Mouse (Mus musculus): ENCODE results near the gene Foxd3. TPM values are rescaled to one million over a fixed set of nuclear protein-coding genes. Genes with fewer than 3 reads are reported as not detected.
"Not testable (repeated sequence)": the region's sequence is repeated elsewhere in the genome, so short reads cannot be mapped to it uniquely, and the experiment has no call there.

Foxd3 gene
- polyA plus RNA-seq, 1 experiment from 2014 or later = not detected

DNA sequence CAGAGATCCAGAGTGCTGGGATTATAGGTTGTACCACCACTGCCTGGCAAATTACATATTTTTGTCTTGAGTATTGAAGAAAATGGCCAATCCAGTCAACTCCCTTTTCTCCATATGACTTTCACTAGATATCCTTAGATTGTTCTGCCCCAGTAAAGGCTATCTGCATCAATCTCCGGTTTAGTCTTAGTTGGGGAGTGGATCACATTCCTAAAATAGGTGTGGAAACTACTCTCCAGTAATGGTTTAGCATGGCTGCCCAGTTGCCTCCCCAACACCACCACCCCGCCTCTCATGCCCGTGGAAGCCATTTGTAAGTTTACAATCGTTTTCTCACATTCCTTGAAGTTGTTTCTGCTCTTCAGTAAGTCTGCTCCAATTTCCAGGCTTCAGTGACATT lies 19.4 kb upstream of the Foxd3 start:
- TF ChIP-seq CTCF (IDR thresholded peaks at IDR 0.05; ENCODE audit: low read depth) (no peak), EP300 (IDR thresholded peaks at IDR 0.05; ENCODE audit: low read depth) (no peak)
- Histone ChIP-seq H3K9me3 (ENCODE audit: low read length) (no peaks in the 10 kb centered on the region), H3K4me1 (ENCODE audit: insufficient read depth) (no peaks in the 10 kb centered on the region), H3K36me3 (replicated peaks; ENCODE audit: insufficient read depth, low read length) (no peaks in the 10 kb centered on the region), H3K27me3 (ENCODE audit: insufficient read depth, low read length) (no peaks in the 10 kb centered on the region), H3K4me3 (ENCODE audit: low read depth, low read length) (no peak overlapping the region), H3K4me2 (ENCODE audit: low read depth, low read length) (no peak overlapping the region), H3K27ac (ENCODE audit: low read depth) (no peak overlapping the region), H3K9ac (replicated peaks) (no peak overlapping the region)
- 59% methylated on average over 4 of the region's 4 CpGs for WGBS (ENCODE audit: insufficient replicate concordance)
- no peak for ATAC-seq
- DNase-seq = no peak

DNA sequence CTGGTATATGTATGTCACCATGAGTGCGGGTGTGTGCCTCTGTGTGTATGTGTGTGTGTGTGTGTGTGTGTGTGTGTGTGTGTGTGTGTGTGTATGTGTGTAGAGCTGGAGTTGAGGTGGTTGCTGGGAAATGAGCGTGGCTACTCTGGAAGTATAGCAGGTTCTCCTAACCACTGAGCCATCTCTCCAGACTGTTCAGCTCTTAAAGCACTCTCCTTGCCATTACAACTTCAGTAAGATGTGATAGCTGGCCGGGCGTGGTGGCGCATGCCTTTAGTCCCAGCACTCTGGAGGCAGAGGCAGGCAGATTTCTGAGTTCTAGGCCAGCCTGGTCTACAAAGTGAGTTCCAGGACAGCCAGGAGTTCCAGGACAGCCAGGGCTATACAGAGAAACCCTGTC lies 15.5 kb upstream of the Foxd3 start:
- not testable (repeated sequence) for H3K4me2 ChIP-seq (ENCODE audit: low read depth, low read length); H3K9ac ChIP-seq (replicated peaks); H3K27ac ChIP-seq (ENCODE audit: low read depth); H3K9me3 ChIP-seq (ENCODE audit: low read length); H3K4me1 ChIP-seq (ENCODE audit: insufficient read depth); H3K27me3 ChIP-seq (ENCODE audit: insufficient read depth, low read length); H3K4me3 ChIP-seq (ENCODE audit: low read depth, low read length); H3K36me3 ChIP-seq (replicated peaks; ENCODE audit: insufficient read depth, low read length); DNase-seq; ATAC-seq
- WGBS (ENCODE audit: insufficient replicate concordance) = 82% methylated on average over 5 of the region's 5 CpGs

DNA sequence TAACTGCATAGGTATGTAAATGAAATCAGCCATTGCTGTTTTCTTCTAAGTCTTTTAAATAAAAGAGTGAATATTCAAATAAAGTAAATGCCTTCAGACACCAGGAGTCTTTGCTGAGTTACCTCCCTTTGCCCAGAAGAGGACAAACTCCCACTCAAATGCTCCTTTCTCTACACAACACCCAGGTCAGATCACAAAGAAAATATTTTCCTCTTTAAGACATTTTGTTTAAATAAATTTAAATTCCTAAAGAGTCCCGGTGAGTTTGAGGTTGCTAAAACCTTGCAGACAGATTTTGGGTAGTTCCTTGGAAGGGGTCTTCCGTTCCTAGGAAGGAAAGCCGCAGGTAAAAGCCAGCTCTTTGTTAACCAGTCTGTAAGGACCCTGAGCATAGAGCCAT lies 14.2 kb upstream of the Foxd3 start:
- Histone ChIP-seq H3K27ac (ENCODE audit: low read depth) (no peak overlapping the region), H3K9ac (replicated peaks) (no peak overlapping the region), H3K4me3 (ENCODE audit: low read depth, low read length) (no peak overlapping the region), H3K9me3 (ENCODE audit: low read length) (no peaks in the 10 kb centered on the region), H3K27me3 (ENCODE audit: insufficient read depth, low read length) (peaks cover 12% of the 10 kb centered on the region; the same call in 1 of the 2 replicates), H3K4me1 (ENCODE audit: insufficient read depth) (no peaks in the 10 kb centered on the region), H3K36me3 (replicated peaks; ENCODE audit: insufficient read depth, low read length) (no peaks in the 10 kb centered on the region), H3K4me2 (ENCODE audit: low read depth, low read length) (no peak overlapping the region)
- TF ChIP-seq CTCF (IDR thresholded peaks at IDR 0.05; ENCODE audit: low read depth) (no peak), EP300 (IDR thresholded peaks at IDR 0.05; ENCODE audit: low read depth) (no peak)
- DNase-seq = no peak
- 29% methylated on average over 3 of the region's 3 CpGs for WGBS (ENCODE audit: insufficient replicate concordance)
- ATAC-seq = no peak

DNA sequence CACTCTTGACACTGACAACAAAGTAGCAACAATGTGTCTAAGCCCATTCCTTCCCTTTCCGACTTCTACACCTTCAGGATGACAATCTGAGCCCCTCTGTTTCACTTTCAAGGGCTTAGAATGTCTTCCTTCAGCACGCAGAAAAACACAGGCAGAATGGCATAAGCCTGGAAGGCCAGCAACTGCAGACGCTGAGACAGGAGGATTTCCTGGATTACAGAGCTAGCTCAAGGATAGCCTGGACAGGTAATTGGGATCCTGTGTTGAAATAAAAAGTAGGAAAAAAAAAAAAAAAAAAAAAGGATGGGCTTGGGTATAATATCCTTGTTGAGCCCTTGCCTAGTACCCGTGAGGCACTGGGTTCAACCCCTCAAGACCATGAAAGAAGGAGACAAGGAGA lies 10.5 kb upstream of the Foxd3 start:
- TF ChIP-seq EP300 (IDR thresholded peaks at IDR 0.05; ENCODE audit: low read depth) (no peak), CTCF (IDR thresholded peaks at IDR 0.05; ENCODE audit: low read depth) (no peak)
- no peaks in the 10 kb centered on the region for H3K4me1 ChIP-seq (ENCODE audit: insufficient read depth)
- no peaks in the 10 kb centered on the region for H3K9me3 ChIP-seq (ENCODE audit: low read length)
- no peak overlapping the region for H3K9ac ChIP-seq (replicated peaks)
- H3K36me3 ChIP-seq (replicated peaks; ENCODE audit: insufficient read depth, low read length) = no peaks in the 10 kb centered on the region
- H3K27me3 ChIP-seq (ENCODE audit: insufficient read depth, low read length) = peaks cover 35% of the 10 kb centered on the region
- H3K4me3 ChIP-seq (ENCODE audit: low read depth, low read length) = no peak overlapping the region
- WGBS (ENCODE audit: insufficient replicate concordance) = 68% methylated on average over 4 of the region's 4 CpGs
- no peak overlapping the region for H3K4me2 ChIP-seq (ENCODE audit: low read depth, low read length)
- no peak overlapping the region for H3K27ac ChIP-seq (ENCODE audit: low read depth)
- ATAC-seq (no peak), DNase-seq (no peak)

DNA sequence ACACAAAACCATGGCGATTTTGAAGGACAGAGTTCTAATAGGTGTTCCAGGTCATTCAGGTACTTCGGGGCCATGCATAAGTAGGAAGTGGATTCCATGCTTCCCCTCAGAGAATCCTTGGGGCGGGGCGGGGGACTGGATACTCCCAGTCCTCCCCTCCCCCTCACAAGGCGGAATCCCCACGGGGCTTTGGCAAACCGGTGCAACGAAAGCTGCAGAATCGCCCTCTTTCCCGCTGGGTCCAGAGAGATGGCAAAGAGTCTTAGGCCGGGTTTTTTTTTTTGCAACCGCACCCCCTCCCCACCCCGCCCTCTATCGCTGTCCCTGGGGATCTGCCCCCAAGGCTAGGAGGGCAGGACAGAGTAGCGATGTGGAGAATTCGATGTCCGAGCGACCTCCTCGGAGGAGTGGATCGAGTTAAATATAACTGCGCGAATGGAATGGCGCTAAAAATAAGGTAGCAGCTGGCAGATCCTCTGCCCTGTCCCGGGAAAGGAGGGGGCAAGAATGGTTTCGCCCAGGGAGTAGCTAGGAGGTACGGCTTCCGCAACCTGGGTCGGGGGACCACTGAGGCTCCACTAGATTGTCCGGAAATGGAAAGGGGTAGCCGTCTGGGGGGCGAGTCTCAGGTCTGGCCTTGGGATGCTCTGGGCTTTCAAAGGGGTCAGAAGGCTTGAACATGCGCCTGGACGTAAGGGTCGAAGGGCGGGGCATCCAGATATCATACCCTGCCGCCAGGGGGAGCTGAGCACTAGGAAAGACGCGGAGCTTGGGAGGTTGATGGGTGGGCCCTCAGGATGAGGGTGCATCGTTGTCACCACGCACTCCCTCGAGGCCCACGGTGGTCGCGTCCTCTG lies 5.8 kb upstream of the Foxd3 start:
- Histone ChIP-seq H3K9me3 (ENCODE audit: low read length) (no peaks in the 10 kb centered on the region), H3K27ac (ENCODE audit: low read depth) (no peak overlapping the region), H3K4me1 (ENCODE audit: insufficient read depth) (peaks cover 4% of the 10 kb centered on the region; the same call in 1 of the 2 replicates), H3K4me3 (ENCODE audit: low read depth, low read length) (no peak overlapping the region), H3K4me2 (ENCODE audit: low read depth, low read length) (no peak overlapping the region), H3K36me3 (replicated peaks; ENCODE audit: insufficient read depth, low read length) (no peaks in the 10 kb centered on the region), H3K9ac (replicated peaks) (no peak overlapping the region), H3K27me3 (ENCODE audit: insufficient read depth, low read length) (peaks cover 78% of the 10 kb centered on the region)
- 6% methylated on average over 44 of the region's 44 CpGs for WGBS (ENCODE audit: insufficient replicate concordance)
- no peak for ATAC-seq
- peak; percentile 26 for DNase-seq
- no peak for TF ChIP-seq EP300 (IDR thresholded peaks at IDR 0.05; ENCODE audit: low read depth)
- peak; percentile 50 for TF ChIP-seq CTCF (IDR thresholded peaks at IDR 0.05; ENCODE audit: low read depth)

DNA sequence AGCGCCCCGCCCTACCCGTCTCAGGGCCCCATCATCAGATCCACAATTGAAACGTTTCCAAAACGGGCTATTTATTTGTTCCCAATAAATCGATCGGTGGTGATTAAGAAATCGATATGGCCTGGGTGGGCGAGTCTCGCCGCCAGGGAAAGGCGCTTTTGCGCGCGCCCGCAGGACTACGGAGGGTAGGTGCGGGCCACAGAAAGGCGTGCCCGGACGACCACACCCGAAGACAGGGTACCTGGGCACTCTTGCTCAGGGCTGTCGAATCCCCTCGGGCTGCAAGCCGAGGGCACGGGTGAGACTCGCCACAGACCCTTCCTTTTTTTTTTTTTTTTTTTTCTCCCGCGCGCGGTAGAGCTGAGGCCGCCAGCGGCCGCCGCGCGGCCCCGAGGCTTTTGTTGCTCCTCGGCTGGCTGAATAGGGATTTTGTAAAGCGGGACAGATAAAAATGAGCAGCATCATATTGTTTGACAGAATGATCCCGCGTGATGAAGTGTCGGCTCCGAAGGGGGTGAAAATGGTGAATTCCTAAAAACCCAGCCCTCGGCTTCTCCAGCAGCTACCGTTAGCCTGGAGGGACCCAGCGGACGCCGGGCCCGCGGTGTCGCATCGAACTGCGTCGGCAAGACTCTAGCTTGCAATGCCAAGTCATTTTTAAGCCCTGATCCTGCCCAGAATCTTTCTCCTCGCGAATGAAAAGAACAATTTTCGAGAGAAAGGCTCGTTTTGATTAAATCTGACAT lies 5.0 kb upstream of the Foxd3 start:
- Histone ChIP-seq H3K4me2 (ENCODE audit: low read depth, low read length) (0 out of 2 replicates have a peak overlapping the region, but pooled peaks have one; percentile 13), H3K9ac (replicated peaks) (no peak overlapping the region), H3K9me3 (ENCODE audit: low read length) (no peaks in the 10 kb centered on the region), H3K36me3 (replicated peaks; ENCODE audit: insufficient read depth, low read length) (no peaks in the 10 kb centered on the region), H3K27me3 (ENCODE audit: insufficient read depth, low read length) (peaks cover 81% of the 10 kb centered on the region), H3K27ac (ENCODE audit: low read depth) (no peak overlapping the region), H3K4me3 (ENCODE audit: low read depth, low read length) (peak overlapping the region; percentile 7), H3K4me1 (ENCODE audit: insufficient read depth) (peaks cover 9% of the 10 kb centered on the region)
- DNase-seq (no peak), ATAC-seq (no peak)
- 1% methylated on average over 59 of the region's 59 CpGs for WGBS (ENCODE audit: insufficient replicate concordance)
- TF ChIP-seq CTCF (IDR thresholded peaks at IDR 0.05; ENCODE audit: low read depth) = no peak
- TF ChIP-seq EP300 (IDR thresholded peaks at IDR 0.05; ENCODE audit: low read depth) = no peak

All from liver, postnatal 0 days (tissue).